Mouse (Mus musculus): ENCODE measurements around the gene Mgat4a.

DNA sequence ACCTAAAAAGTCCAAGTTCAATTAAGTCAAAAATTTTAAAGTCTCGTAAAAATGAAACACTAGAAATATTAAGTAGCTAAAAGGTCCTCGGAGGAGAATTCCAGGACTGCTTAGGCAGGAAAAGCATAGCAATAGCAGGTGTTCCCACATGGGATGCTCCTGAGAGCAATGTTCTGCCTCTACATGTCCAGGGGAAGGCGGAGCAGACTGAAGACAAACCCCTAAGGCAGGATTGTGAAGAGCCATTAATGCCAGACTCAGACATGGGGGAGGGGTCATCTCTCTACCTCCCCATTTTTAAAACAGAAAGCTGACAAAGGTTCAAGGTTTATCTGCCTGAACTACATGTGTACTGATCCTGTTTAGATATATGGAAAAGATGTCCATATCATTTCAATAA is 45.7 kb downstream of the Mgat4a start:
- no peak for TF ChIP-seq JUN (IDR thresholded peaks at IDR 0.05; ENCODE audit: insufficient read depth, low read depth, low read length)
- TF ChIP-seq NRF1 (IDR thresholded peaks at IDR 0.05; ENCODE audit: low read depth, low read length) = no peak
- TF ChIP-seq EP300 (IDR thresholded peaks at IDR 0.05; ENCODE audit: low read length) = no peak
- no peak for TF ChIP-seq ZNF384 (IDR thresholded peaks at IDR 0.05; ENCODE audit: low read depth, low read length)
- TF ChIP-seq CHD1 (IDR thresholded peaks at IDR 0.05; ENCODE audit: low read depth, low read length) = no peak
- no peak for TF ChIP-seq MYC (IDR thresholded peaks at IDR 0.05; ENCODE audit: low read depth, low read length)
- TF ChIP-seq POLR2A (IDR thresholded peaks at IDR 0.05; ENCODE audit: low read depth, low read length) = no peak
- TF ChIP-seq MAX (IDR thresholded peaks at IDR 0.05; ENCODE audit: low read length) = no peak
- TF ChIP-seq ZC3H11A (IDR thresholded peaks at IDR 0.05; ENCODE audit: low read depth, low read length) = no peak
